8 mouse cellular contexts compared by ENCODE assay signal in the genomic region with DNA sequence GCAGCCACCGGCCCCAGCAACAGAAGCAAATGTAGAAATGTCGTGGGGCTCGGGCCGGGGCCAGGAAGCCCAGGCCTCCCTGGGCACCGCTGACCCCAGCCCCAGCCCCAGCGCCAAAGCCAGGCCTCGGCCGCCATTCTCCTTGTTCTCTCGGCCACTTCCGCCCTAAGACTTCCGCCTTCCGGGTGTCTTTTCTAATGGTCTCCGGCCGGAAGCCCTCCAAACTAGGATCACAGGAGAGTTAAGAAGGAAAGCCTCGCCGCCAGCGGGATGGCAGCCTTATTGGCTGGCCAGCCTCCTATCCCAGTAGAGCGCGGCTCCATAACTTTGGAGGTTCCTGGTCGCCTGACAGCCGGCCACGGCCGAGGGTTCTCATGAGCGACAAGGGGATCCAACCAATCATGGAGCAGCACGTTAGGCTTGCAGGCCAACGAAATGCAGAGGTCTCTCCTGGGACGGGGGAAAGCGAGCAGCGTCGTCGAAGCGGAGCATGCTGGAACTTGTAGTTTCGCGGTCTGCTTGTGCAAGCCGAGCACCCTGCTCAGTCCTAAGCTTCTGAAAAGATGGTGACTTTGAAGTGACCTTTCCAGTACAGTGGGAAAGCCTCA. TPM values are rescaled to one million over a fixed set of nuclear protein-coding genes. Genes with fewer than 3 reads are reported as not detected.
DNase-seq lines count a peak whose midpoint lies in the region; ATAC-seq lines count a peak whose summit lies in the region.

Gene Lman2, minus strand, starts transcription at position 331 of the 608 bp plus-strand sequence.

- H3K4me1 ChIP-seq in lung, embryonic 16.5 days (replicated peaks; ENCODE audit: control insufficient read depth, insufficient read depth, low read length): peaks cover 14% of the 10 kb centered on the region

- H3K27ac ChIP-seq in lung, embryonic 16.5 days (ENCODE audit: low read length): peak within 1 kb of the TSS; percentile 93

- peaks cover 11% of the 10 kb centered on the region for H3K36me3 ChIP-seq in lung, embryonic 16.5 days (ENCODE audit: control insufficient read depth, insufficient read depth, low read length)

- under 1% methylated on average over 34 of the region's 35 CpGs for WGBS in lung, embryonic 16.5 days

- H3K4me3 ChIP-seq in lung, embryonic 16.5 days (ENCODE audit: low read length): peak within 1 kb of the TSS; percentile 98

- peak within 1 kb of the TSS; percentile 95 for H3K9ac ChIP-seq in lung, embryonic 16.5 days (ENCODE audit: low read length)

- H3K27me3 ChIP-seq in lung, embryonic 16.5 days (ENCODE audit: control insufficient read depth, insufficient read depth, low read depth, low read length): no peaks in the 10 kb centered on the region

- peak within 1 kb of the TSS; percentile 91 for H3K4me2 ChIP-seq in lung, embryonic 16.5 days (ENCODE audit: low read depth, low read length)

- H3K9me3 ChIP-seq in lung, embryonic 16.5 days (ENCODE audit: control insufficient read depth, low read length): no peaks in the 10 kb centered on the region

- DNase-seq in MEL-GATA-1-ER (ENCODE audit: extremely low read depth, low read depth): peak; percentile 99
- peak; percentile 94 for DNase-seq in cerebellum, adult 8-10 months
- peak; percentile 99 for DNase-seq in forelimb bud, embryonic 11.5 days (ENCODE audit: low read depth, low spot score)
- peak; percentile 97 for DNase-seq in layer of hippocampus, adult 9-10 months (ENCODE audit: low spot score)
- DNase-seq in ovary, postnatal 10 days (ENCODE audit: low spot score): peak; percentile 81
- DNase-seq in thymus, postnatal 10 days (ENCODE audit: low spot score in 2 of 2): peak; percentile 88 to 89

- ATAC-seq in hematopoietic stem cell, adult 5-6 weeks (replicated peaks in 1 of 2; ENCODE audit: insufficient read depth in 1 of 2, low FRiP score in 2 of 2, low TSS enrichment in 1 of 2, low read depth in 1 of 2, poor library complexity in 2 of 2, severe bottlenecking in 2 of 2): peak; percentile 99
- peak; percentile 98 for ATAC-seq in lung, embryonic 16.5 days (ENCODE audit: low read depth)

RNA-seq across cellular contexts. Expression of gene Lman2, which starts in this region (rescaled TPM):
- total RNA-seq in hematopoietic stem cell, adult 5-6 weeks (2017): 72.6 and 80.7 TPM in 2 replicates
- 101 and 103 TPM in 2 replicates for polyA plus RNA-seq in lung, embryonic 16.5 days (2015; fragmentation: Nextera tagmentation; extraction: Ambion mirVana)

Comparison
In these comparisons a context has a peak if more than half of its experiments do, and no peak if none do; other contexts are left out.
1. Peak in every context shown above with its lines: DNase-seq, ATAC-seq, H3K4me3 ChIP-seq and H3K27ac ChIP-seq.